Mouse (Mus musculus) c-Kit-negative CD71-positive TER-119-positive erythroid progenitor cells, embryonic 14.5 days (primary cell): ENCODE measurements around the gene Slc35f6.

ENCODE experiments used
- DNase-seq: peaks from one replicate; pipeline ENCODE4 v3.0.0-alpha.2; 2013; ENCODE audit warnings: low read depth, low spot score

Gene Slc35f6

GRCm38 (mm10) chr5:30621211-30621790 is 26.4 kb upstream of the Slc35f6 start:
- no peak for DNase-seq

- DNase-seq = no peak
These were observed 25.9 kb upstream of the Slc35f6 start for GRCm38 (mm10) chr5:30621844-30622176.

- DNase-seq = no peak
These were observed 25.4 kb upstream of the Slc35f6 start for GRCm38 (mm10) chr5:30622177-30622840.

- no peak for DNase-seq
These were observed 24.9 kb upstream of the Slc35f6 start for GRCm38 (mm10) chr5:30622841-30623185.

GRCm38 (mm10) chr5:30623380-30623779 is 24.4 kb upstream of the Slc35f6 start:
- no peak for DNase-seq

- no peak for DNase-seq
These were observed 23.4 kb upstream of the Slc35f6 start for GRCm38 (mm10) chr5:30624311-30624710.

GRCm38 (mm10) chr5:30624908-30625307 is 22.8 kb upstream of the Slc35f6 start:
- DNase-seq = no peak

- no peak for DNase-seq
These were observed 22.4 kb upstream of the Slc35f6 start for GRCm38 (mm10) chr5:30625379-30625778.

GRCm38 (mm10) chr5:30626331-30627105 is 21.2 kb upstream of the Slc35f6 start:
- DNase-seq = no peak

GRCm38 (mm10) chr5:30628511-30628910 is 19.2 kb upstream of the Slc35f6 start:
- DNase-seq = no peak

- no peak for DNase-seq
These were observed 17.3 kb upstream of the Slc35f6 start for GRCm38 (mm10) chr5:30630401-30630800.

- no peak for DNase-seq
These were observed 15.6 kb upstream of the Slc35f6 start for GRCm38 (mm10) chr5:30632134-30632533.

GRCm38 (mm10) chr5:30636994-30637393 is 10.7 kb upstream of the Slc35f6 start:
- DNase-seq = no peak

- no peak for DNase-seq
These were observed 9.7 kb upstream of the Slc35f6 start for GRCm38 (mm10) chr5:30638041-30638440.

GRCm38 (mm10) chr5:30643477-30644179 is 4.1 kb upstream of the Slc35f6 start:
- DNase-seq = no peak

- no peak for DNase-seq
These were observed 1.7 kb upstream of the Slc35f6 start for GRCm38 (mm10) chr5:30646036-30646435.

- DNase-seq = no peak
These were observed 337 bp upstream of the Slc35f6 start for GRCm38 (mm10) chr5:30647396-30647795.

- no peak for DNase-seq
These were observed 1.8 kb downstream of the Slc35f6 start for GRCm38 (mm10) chr5:30649558-30649957.

GRCm38 (mm10) chr5:30650756-30651155 is 3.0 kb downstream of the Slc35f6 start:
- no peak for DNase-seq

- no peak for DNase-seq
These were observed 3.8 kb downstream of the Slc35f6 start for GRCm38 (mm10) chr5:30651554-30651953.

GRCm38 (mm10) chr5:30653246-30653645 is 5.5 kb downstream of the Slc35f6 start:
- no peak for DNase-seq

- DNase-seq = no peak
These were observed 7.3 kb downstream of the Slc35f6 start for GRCm38 (mm10) chr5:30655042-30655441.
